Mouse (Mus musculus): ENCODE measurements at regions not wholly inside any gene's neighbourhood (a gene's known extent, or its start where the extent isn't known, plus 50 kb on each side); places are given as distances from the start of the nearest gene placed in this dataset.

- TF ChIP-seq MAFK (IDR thresholded peaks at IDR 0.05; ENCODE audit: insufficient replicate concordance, low read length) (no peak), RCOR1 (conservative IDR thresholded peaks at IDR 0.05; ENCODE audit: low read depth, low read length) (0 out of 2 replicates have a peak, but pooled peaks have one; percentile 53), ZMIZ1 (IDR thresholded peaks at IDR 0.05; ENCODE audit: low read depth, low read length) (no peak)
Observed at GRCm38 (mm10) chr3:22021360-22021935, 55.0 kb upstream of the Tbl1xr1 start (continued).

GRCm38 (mm10) chr3:22022418-22022817 is 54.0 kb upstream of the Tbl1xr1 start:
- in situ Hi-C loops (cut with MboI; ENCODE audit: low pct_ligation_motif_present, low pct_unique_long_range_greater_than_20kb, low sequenced_read_pairs) (no loop called here), dilution Hi-C loops (cut with MboI; ENCODE audit: extremely low pct_ligation_motif_present, extremely low pct_unique_long_range_greater_than_20kb, low sequenced_read_pairs) (no loop called here)
- Histone ChIP-seq H3K9me3 (replicated peaks; ENCODE audit: low read length) (peaks cover 3% of the 10 kb centered on the region), H3K27me3 (replicated peaks) (no peaks in the 10 kb centered on the region), H3K36me3 (replicated peaks in 1 of 2; ENCODE audit: control insufficient read depth in 1 of 2, insufficient read depth in 1 of 2, low read length in 1 of 2) (no peaks in the 10 kb centered on the region), H3K4me2 (ENCODE audit: insufficient read depth, low read depth, poor library complexity, severe bottlenecking) (no peak overlapping the region), H3K4me3 (replicated peaks in 1 of 3; ENCODE audit: low read depth in 2 of 3, low read length in 2 of 3, poor library complexity in 1 of 3) (no peak overlapping the region), H3K79me2 (replicated peaks; ENCODE audit: control insufficient read depth, extremely low read depth, insufficient read depth, poor library complexity, severe bottlenecking) (no peaks in the 10 kb centered on the region), H3K27ac (ENCODE audit: insufficient read depth, low read depth) (no peak overlapping the region), H3K4me1 (ENCODE audit: control insufficient read depth in 1 of 2, insufficient read depth in 2 of 2) (peaks cover 8 to 33% of the 10 kb centered on the region in 2 experiments), H3K9ac (ENCODE audit: insufficient read depth, low read depth) (no peak overlapping the region)
- peak; percentile 13 for DNase-seq (ENCODE audit: extremely low read depth)
- TF ChIP-seq MEF2A (IDR thresholded peaks at IDR 0.05; ENCODE audit: borderline replicate concordance, low read depth, low read length) (0 out of 2 replicates have a peak, but pooled peaks have one; percentile 22), KAT2A (IDR thresholded peaks at IDR 0.05; ENCODE audit: insufficient replicate concordance, low read length) (no peak)

DNA sequence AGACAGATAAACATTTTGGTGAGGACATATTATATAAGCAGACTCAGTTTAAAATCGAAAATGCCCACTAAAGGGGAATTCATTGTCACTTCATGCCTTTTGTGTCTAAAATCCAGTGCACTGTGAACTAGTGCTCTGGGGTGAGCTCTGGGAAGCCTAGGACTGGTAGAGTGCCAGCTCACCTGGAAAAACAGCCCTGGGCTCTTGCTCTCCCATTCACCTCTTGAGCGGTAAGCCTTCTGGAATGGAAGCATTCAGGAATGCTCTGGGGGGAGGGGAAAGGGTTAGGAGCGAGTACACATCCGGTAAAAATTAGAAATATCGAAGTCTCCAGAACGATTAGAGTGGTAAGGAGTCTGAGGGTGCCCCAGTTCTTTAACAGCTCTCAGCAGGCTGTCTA is 53.4 kb upstream of the Tbl1xr1 start:
- peaks cover 8 to 33% of the 10 kb centered on the region in 2 experiments for H3K4me1 ChIP-seq (ENCODE audit: control insufficient read depth in 1 of 2, insufficient read depth in 2 of 2)
- no peak overlapping the region for H3K9ac ChIP-seq (ENCODE audit: insufficient read depth, low read depth)
- no peaks in the 10 kb centered on the region for H3K27me3 ChIP-seq (replicated peaks)
- no peak overlapping the region for H3K4me2 ChIP-seq (ENCODE audit: insufficient read depth, low read depth, poor library complexity, severe bottlenecking)
- no peak overlapping the region for H3K4me3 ChIP-seq (replicated peaks in 1 of 3; ENCODE audit: low read depth in 2 of 3, low read length in 2 of 3, poor library complexity in 1 of 3)
- no peak overlapping the region for H3K27ac ChIP-seq (ENCODE audit: insufficient read depth, low read depth)
- H3K9me3 ChIP-seq (replicated peaks; ENCODE audit: low read length): peaks cover 3% of the 10 kb centered on the region
- no peak for DNase-seq (ENCODE audit: extremely low read depth)
- dilution Hi-C loops (cut with MboI; ENCODE audit: extremely low pct_ligation_motif_present, extremely low pct_unique_long_range_greater_than_20kb, low sequenced_read_pairs): no loop called here
- H3K79me2 ChIP-seq (replicated peaks; ENCODE audit: control insufficient read depth, extremely low read depth, insufficient read depth, poor library complexity, severe bottlenecking): no peaks in the 10 kb centered on the region
- H3K36me3 ChIP-seq (replicated peaks in 1 of 2; ENCODE audit: control insufficient read depth in 1 of 2, insufficient read depth in 1 of 2, low read length in 1 of 2): no peaks in the 10 kb centered on the region
- in situ Hi-C loops (cut with MboI; ENCODE audit: low pct_ligation_motif_present, low pct_unique_long_range_greater_than_20kb, low sequenced_read_pairs): no loop called here
- TF ChIP-seq ZNF384 (IDR thresholded peaks at IDR 0.05; ENCODE audit: low read depth, low read length) (no peak), BHLHE40 (IDR thresholded peaks at IDR 0.05; ENCODE audit: low read depth, low read length) (no peak), MAZ (IDR thresholded peaks at IDR 0.05; ENCODE audit: low read depth, low read length) (no peak), ZKSCAN1 (IDR thresholded peaks at IDR 0.05; ENCODE audit: borderline replicate concordance, low read depth, low read length) (no peak), MAX (IDR thresholded peaks at IDR 0.05; ENCODE audit: low read length) (no peak), ETS1 (conservative IDR thresholded peaks at IDR 0.05; ENCODE audit: low read depth, low read length) (no peak)

All from CH12.LX (cell line).